Mouse (Mus musculus) limb, embryonic 10.5 days (tissue): Measurements from ENCODE around the gene Tpcn1. TPM values are rescaled to one million over a fixed set of nuclear protein-coding genes. Genes with fewer than 3 reads are reported as not detected.
"Not testable (repeated sequence)": the region's sequence is repeated elsewhere in the genome, so short reads cannot be mapped to it uniquely, and the experiment has no call there.

Experiments
- DNase-seq: peaks from one replicate; pipeline ENCODE4 v3.0.0-alpha.2; 2017; ENCODE audit warnings: low spot score
- H3K27ac ChIP-seq: fragments of 300-500 bp; sonication (generic); 2 replicates; pipeline ENCODE4 v1.5.1; 2016; ENCODE audit warnings: mild to moderate bottlenecking
- H3K27me3 ChIP-seq: fragments of 300-500 bp; sonication (generic); 2 replicates; pipeline ENCODE4 v1.6.1; 2016; ENCODE audit warnings: low read depth, mild to moderate bottlenecking; ENCODE audit not compliant: poor library complexity, severe bottlenecking
- H3K36me3 ChIP-seq: fragments of 300-500 bp; sonication (generic); 2 replicates; pipeline ENCODE4 v1.6.1; 2016; ENCODE audit warnings: mild to moderate bottlenecking, moderate library complexity
- H3K4me1 ChIP-seq: fragments of 300-500 bp; sonication (generic); 2 replicates; pipeline ENCODE4 v1.6.1; 2016
- H3K4me3 ChIP-seq: fragments of 300-500 bp; sonication (generic); 2 replicates; pipeline ENCODE4 v1.5.1; 2016; ENCODE audit warnings: mild to moderate bottlenecking, moderate library complexity
- H3K9me3 ChIP-seq: fragments of 300-500 bp; sonication (generic); replicated peaks from 2 replicates; pipeline ENCODE4 v1.6.1; 2016; ENCODE audit warnings: mild to moderate bottlenecking
- WGBS: fragments of 180-500 bp; shearing (Covaris S2); methylation state at CpG from one replicate; pipeline ENCODE4 v1.1.7; 2016; 5-methylcytosine and 5-hydroxymethylcytosine counted together
- polyA plus RNA-seq: library from polyadenylated mRNA; unstranded; fragments of >200 nt; fragmentation: Nextera tagmentation; extraction: Ambion mirVana; gene quantifications from 2 replicates; pipeline ENCODE4 v1.2.1, GENCODE M21; 2016

Tpcn1 gene
- polyA plus RNA-seq, 1 experiment from 2014 or later: 13.2 TPM

GRCm38 (mm10) chr5:120507311-120507710 lies 81.2 kb downstream of the Tpcn1 start:
- peaks cover 38% of the 10 kb centered on the region for H3K4me1 ChIP-seq
- H3K27me3 ChIP-seq: peaks cover 15% of the 10 kb centered on the region
- H3K36me3 ChIP-seq: no peaks in the 10 kb centered on the region
- no peak overlapping the region for H3K4me3 ChIP-seq
- no peaks in the 10 kb centered on the region for H3K9me3 ChIP-seq
- WGBS: 62% methylated on average over 4 of the region's 4 CpGs
- DNase-seq: no peak
- no peak overlapping the region for H3K27ac ChIP-seq

GRCm38 (mm10) chr5:120506490-120506889 lies 82.0 kb downstream of the Tpcn1 start:
- WGBS: 75% methylated on average over 9 of the region's 9 CpGs
- Histone ChIP-seq H3K4me1 (peaks cover 42% of the 10 kb centered on the region), H3K9me3 (no peaks in the 10 kb centered on the region), H3K27ac (no peak overlapping the region), H3K4me3 (no peak overlapping the region), H3K27me3 (peaks cover 8% of the 10 kb centered on the region), H3K36me3 (no peaks in the 10 kb centered on the region)
- no peak for DNase-seq

GRCm38 (mm10) chr5:120505781-120506180 lies 82.7 kb downstream of the Tpcn1 start:
- DNase-seq: no peak
- H3K4me1 ChIP-seq: peaks cover 37% of the 10 kb centered on the region
- no peaks in the 10 kb centered on the region for H3K36me3 ChIP-seq
- WGBS: 70% methylated on average over 9 of the region's 9 CpGs
- peak overlapping the region; percentile 54; the same call in 1 of the 2 replicates for H3K27ac ChIP-seq
- H3K4me3 ChIP-seq: no peak overlapping the region
- no peaks in the 10 kb centered on the region for H3K9me3 ChIP-seq
- peaks cover 5% of the 10 kb centered on the region; the same call in 1 of the 2 replicates for H3K27me3 ChIP-seq

- 24% methylated on average over 16 of the region's 16 CpGs for WGBS
- H3K27ac ChIP-seq: peak overlapping the region; percentile 54
These were observed 83.1 kb downstream of the Tpcn1 start for GRCm38 (mm10) chr5:120505368-120505767.

GRCm38 (mm10) chr5:120503144-120503795 lies 85.2 kb downstream of the Tpcn1 start, which contains the start of gene Plbd2:
TSS of gene Plbd2 (minus strand) at chr5:120503625.
- Histone ChIP-seq H3K4me1 (peaks cover 30% of the 10 kb centered on the region), H3K27ac (peak within 1 kb of the TSS; percentile 84), H3K36me3 (peaks cover 12% of the 10 kb centered on the region), H3K4me3 (peak within 1 kb of the TSS; percentile 81), H3K27me3 (peaks cover 5% of the 10 kb centered on the region; the same call in 1 of the 2 replicates), H3K9me3 (no peaks in the 10 kb centered on the region)
- peak; percentile 99 for DNase-seq
- WGBS: under 1% methylated on average over 48 of the region's 55 CpGs

More at GRCm38 (mm10) chr5:120505368-120505767, 83.1 kb downstream of the Tpcn1 start:
- peak; percentile 89 for DNase-seq
- Histone ChIP-seq H3K4me3 (no peak overlapping the region), H3K36me3 (no peaks in the 10 kb centered on the region), H3K4me1 (peaks cover 33% of the 10 kb centered on the region), H3K27me3 (peaks cover 5% of the 10 kb centered on the region; the same call in 1 of the 2 replicates), H3K9me3 (no peaks in the 10 kb centered on the region)

GRCm38 (mm10) chr5:120502675-120503143 lies 85.8 kb downstream of the Tpcn1 start:
- Histone ChIP-seq H3K4me3 (peak overlapping the region; percentile 81), H3K27me3 (peaks cover 5% of the 10 kb centered on the region; the same call in 1 of the 2 replicates), H3K9me3 (no peaks in the 10 kb centered on the region), H3K4me1 (peaks cover 30% of the 10 kb centered on the region), H3K27ac (peak overlapping the region; percentile 84), H3K36me3 (peaks cover 17% of the 10 kb centered on the region)
- WGBS: 12% methylated on average over 12 of the region's 12 CpGs
- DNase-seq: no peak

GRCm38 (mm10) chr5:120502147-120502621 lies 86.3 kb downstream of the Tpcn1 start:
- peaks cover 5% of the 10 kb centered on the region; the same call in 1 of the 2 replicates for H3K27me3 ChIP-seq
- H3K9me3 ChIP-seq: no peaks in the 10 kb centered on the region
- H3K4me1 ChIP-seq: peaks cover 30% of the 10 kb centered on the region
- peak overlapping the region; percentile 84; the same call in 1 of the 2 replicates for H3K27ac ChIP-seq
- peaks cover 22% of the 10 kb centered on the region for H3K36me3 ChIP-seq
- peak overlapping the region; percentile 81 for H3K4me3 ChIP-seq
- WGBS: 70% methylated on average over 9 of the region's 9 CpGs
- no peak for DNase-seq

GRCm38 (mm10) chr5:120500609-120501008 lies 87.9 kb downstream of the Tpcn1 start:
- DNase-seq, H3K27ac ChIP-seq, H3K4me3 ChIP-seq, H3K27me3 ChIP-seq, H3K9me3 ChIP-seq: not testable (repeated sequence)
- 86% methylated on average over 9 of the region's 9 CpGs for WGBS
- Histone ChIP-seq H3K4me1 (peaks cover 26% of the 10 kb centered on the region), H3K36me3 (peaks cover 31% of the 10 kb centered on the region)

GRCm38 (mm10) chr5:120499202-120499601 lies 89.3 kb downstream of the Tpcn1 start:
- Histone ChIP-seq H3K9me3 (no peaks in the 10 kb centered on the region), H3K36me3 (peaks cover 40% of the 10 kb centered on the region), H3K27me3 (peaks cover 5% of the 10 kb centered on the region; the same call in 1 of the 2 replicates), H3K27ac (no peak overlapping the region), H3K4me3 (no peak overlapping the region), H3K4me1 (peaks cover 21% of the 10 kb centered on the region)
- WGBS: 85% methylated on average over 4 of the region's 4 CpGs
- no peak for DNase-seq

- H3K27ac ChIP-seq: no peak overlapping the region
- WGBS: 86% methylated on average over 3 of the region's 3 CpGs
- H3K9me3 ChIP-seq: no peaks in the 10 kb centered on the region
- no peaks in the 10 kb centered on the region for H3K27me3 ChIP-seq
- no peak overlapping the region for H3K4me3 ChIP-seq
- H3K36me3 ChIP-seq: peaks cover 60% of the 10 kb centered on the region
- DNase-seq: no peak
- peaks cover 8% of the 10 kb centered on the region for H3K4me1 ChIP-seq
These were observed 91.4 kb downstream of the Tpcn1 start for GRCm38 (mm10) chr5:120497071-120497470.

GRCm38 (mm10) chr5:120495703-120496226 lies 92.7 kb downstream of the Tpcn1 start:
- H3K36me3 ChIP-seq: peaks cover 65% of the 10 kb centered on the region
- peak overlapping the region; percentile 2; the same call in 1 of the 2 replicates for H3K27ac ChIP-seq
- no peaks in the 10 kb centered on the region for H3K9me3 ChIP-seq
- WGBS: 89% methylated on average over 13 of the region's 13 CpGs
- no peaks in the 10 kb centered on the region for H3K27me3 ChIP-seq
- no peak overlapping the region for H3K4me3 ChIP-seq
- H3K4me1 ChIP-seq: no peaks in the 10 kb centered on the region
- DNase-seq: no peak

GRCm38 (mm10) chr5:120495064-120495702 lies 93.3 kb downstream of the Tpcn1 start:
- Histone ChIP-seq H3K9me3 (no peaks in the 10 kb centered on the region), H3K27ac (peak overlapping the region; percentile 2; the same call in 1 of the 2 replicates), H3K36me3 (peaks cover 70% of the 10 kb centered on the region), H3K4me1 (no peaks in the 10 kb centered on the region), H3K4me3 (no peak overlapping the region), H3K27me3 (no peaks in the 10 kb centered on the region)
- WGBS: 84% methylated on average over 10 of the region's 10 CpGs
- DNase-seq: no peak
